ENCODE assay signal across 10 mouse cellular contexts in the genomic region with DNA sequence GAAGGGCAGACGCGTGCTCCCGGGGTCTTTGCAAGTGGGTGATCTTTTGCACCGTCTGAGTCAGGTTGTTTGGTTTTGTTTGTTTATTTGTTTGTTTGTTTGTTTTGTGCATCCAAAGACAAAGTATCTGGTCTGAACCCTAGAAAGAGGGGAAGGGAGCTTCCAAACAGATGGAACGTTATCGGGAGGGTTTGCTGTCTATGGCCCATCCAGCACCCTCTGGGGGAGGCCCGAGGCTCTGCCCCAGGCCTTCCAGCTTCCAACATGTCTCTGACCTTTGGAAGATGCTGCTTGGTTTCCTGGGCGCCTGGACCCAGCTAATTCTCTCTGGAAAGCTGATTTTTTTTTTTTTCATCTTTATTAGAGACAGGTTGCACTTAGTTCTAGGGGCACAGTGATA. TPM values are rescaled to one million over a fixed set of nuclear protein-coding genes. Genes with fewer than 3 reads are reported as not detected.
DNase-seq lines count a peak whose midpoint lies in the region; ATAC-seq and TF ChIP-seq lines count a peak whose summit lies in the region.
"Had no signal": no experiment of that assay in that cellular context is flagged by ENCODE, and none has a peak within 500 bp of the region (broad histone marks: within the 10 kb centered on the region; RNA-seq: fewer than 3 reads in every experiment).

No protein-coding gene starts in this region.

- H3K4me1 ChIP-seq in lung, embryonic 14.5 days (ENCODE audit: insufficient read depth), result peaks cover 4% of the 10 kb centered on the region; the same call in 1 of the 2 replicates
- H3K4me1 ChIP-seq in forebrain, embryonic 12.5 days, result peaks cover 15% of the 10 kb centered on the region
- peaks cover 8% of the 10 kb centered on the region; the same call in 1 of the 2 replicates for H3K4me1 ChIP-seq in limb, embryonic 11.5 days (ENCODE audit: control insufficient read depth, insufficient read depth, low read length)
- H3K4me1 ChIP-seq in stomach, embryonic 15.5 days, result peaks cover 11% of the 10 kb centered on the region

- H3K27ac ChIP-seq in lung, embryonic 14.5 days (ENCODE audit: low read depth), result no peak overlapping the region
- no peak overlapping the region for H3K27ac ChIP-seq in forebrain, embryonic 12.5 days
- no peak overlapping the region for H3K27ac ChIP-seq in limb, embryonic 11.5 days (replicated peaks; ENCODE audit: low read depth, low read length)
- no peak overlapping the region for H3K27ac ChIP-seq in stomach, embryonic 15.5 days

- H3K36me3 ChIP-seq in lung, embryonic 14.5 days (ENCODE audit: insufficient read depth), result no peaks in the 10 kb centered on the region
- H3K36me3 ChIP-seq in forebrain, embryonic 12.5 days (replicated peaks), result no peaks in the 10 kb centered on the region
- no peaks in the 10 kb centered on the region for H3K36me3 ChIP-seq in limb, embryonic 11.5 days (ENCODE audit: control insufficient read depth, insufficient read depth, low read length)
- no peaks in the 10 kb centered on the region for H3K36me3 ChIP-seq in stomach, embryonic 15.5 days

- WGBS in lung, embryonic 14.5 days, result 17% methylated on average over 8 of the region's 8 CpGs
- 11% methylated on average over 8 of the region's 8 CpGs for WGBS in forebrain, embryonic 12.5 days
- WGBS in limb, embryonic 11.5 days, result 18% methylated on average over 8 of the region's 8 CpGs
- WGBS in stomach, embryonic 15.5 days, result 27% methylated on average over 8 of the region's 8 CpGs

- DNase-seq in lung, embryonic 14.5 days, result no peak
- no peak for DNase-seq in lung, adult 18-20 months
- no peak for DNase-seq in limb, embryonic 11.5 days (ENCODE audit: low spot score)
- DNase-seq in adrenal gland, postnatal 4 days (ENCODE audit: low spot score in 2 of 2), result no peak
- no peak for DNase-seq in layer of hippocampus, postnatal 36 days

- TF ChIP-seq CTCF in lung, embryonic 14.5 days (IDR thresholded peaks at IDR 0.05; ENCODE audit: low read depth), result no peak

- no peak for ATAC-seq in lung, embryonic 14.5 days (ENCODE audit: insufficient read depth)
- ATAC-seq in forebrain, embryonic 12.5 days (ENCODE audit: low FRiP score), result no peak
- no peak for ATAC-seq in limb, embryonic 11.5 days (ENCODE audit: insufficient number of reproducible peaks, low FRiP score, low TSS enrichment, low read depth)
- ATAC-seq in stomach, embryonic 15.5 days (ENCODE audit: insufficient read depth, low FRiP score, low read depth), result no peak

- H3K9me3 ChIP-seq in lung, embryonic 14.5 days (ENCODE audit: low read depth, low read length), result no peaks in the 10 kb centered on the region; the same call in 1 of the 2 replicates
- peaks cover 5% of the 10 kb centered on the region; the same call in 1 of the 2 replicates for H3K9me3 ChIP-seq in forebrain, embryonic 12.5 days
- H3K9me3 ChIP-seq in limb, embryonic 11.5 days (ENCODE audit: control insufficient read depth, low read length), result no peaks in the 10 kb centered on the region
- H3K9me3 ChIP-seq in stomach, embryonic 15.5 days, result no peaks in the 10 kb centered on the region

- peak overlapping the region; percentile 69 for H3K4me3 ChIP-seq in lung, embryonic 14.5 days (ENCODE audit: low read depth, low read length)
- peak overlapping the region; percentile 70 for H3K4me3 ChIP-seq in forebrain, embryonic 12.5 days (replicated peaks)
- no peak overlapping the region for H3K4me3 ChIP-seq in limb, embryonic 11.5 days (ENCODE audit: low read depth, low read length)
- H3K4me3 ChIP-seq in stomach, embryonic 15.5 days (replicated peaks), result peak overlapping the region; percentile 71

- H3K4me2 ChIP-seq in lung, embryonic 14.5 days, result peak overlapping the region; percentile 100
- H3K4me2 ChIP-seq in forebrain, embryonic 12.5 days, result peak overlapping the region; percentile 99
- peak overlapping the region; percentile 100 for H3K4me2 ChIP-seq in limb, embryonic 11.5 days (ENCODE audit: low read depth, severe bottlenecking)
- H3K4me2 ChIP-seq in stomach, embryonic 15.5 days, result peak overlapping the region; percentile 99

- H3K9ac ChIP-seq in lung, embryonic 14.5 days, result peak overlapping the region; percentile 57; the same call in 1 of the 2 replicates
- H3K9ac ChIP-seq in forebrain, embryonic 12.5 days, result no peak overlapping the region
- no peak overlapping the region for H3K9ac ChIP-seq in limb, embryonic 11.5 days (ENCODE audit: low read length)
- H3K9ac ChIP-seq in stomach, embryonic 15.5 days, result no peak overlapping the region

- peaks cover 33% of the 10 kb centered on the region for H3K27me3 ChIP-seq in lung, embryonic 14.5 days (ENCODE audit: insufficient read depth, low read length)
- peaks cover 72% of the 10 kb centered on the region for H3K27me3 ChIP-seq in forebrain, embryonic 12.5 days
- peaks cover 20% of the 10 kb centered on the region for H3K27me3 ChIP-seq in limb, embryonic 11.5 days (ENCODE audit: control insufficient read depth, insufficient read depth, low read length)
- H3K27me3 ChIP-seq in stomach, embryonic 15.5 days (replicated peaks), result peaks cover 19% of the 10 kb centered on the region

RNA-seq across cellular contexts. Expression of a gene that starts 1.4 kb away (rescaled TPM):
- 7.6 and 8.0 TPM in 2 replicates for polyA plus RNA-seq in lung, embryonic 14.5 days (2014; fragmentation: Nextera tagmentation; extraction: Ambion mirVana)
- 4.0 and 4.6 TPM in 2 replicates for polyA plus RNA-seq in forebrain, embryonic 12.5 days (2016; fragmentation: Nextera tagmentation; extraction: Ambion mirVana)
- polyA plus RNA-seq in limb, embryonic 11.5 days (2014; fragmentation: Nextera tagmentation; extraction: Ambion mirVana), result 5.0 and 6.1 TPM in 2 replicates
- 7.5 and 8.5 TPM in 2 replicates for polyA plus RNA-seq in stomach, embryonic 15.5 days (2015; fragmentation: Nextera tagmentation; extraction: Ambion mirVana)
- 10 to 100 TPM; 24.8 to 27.3 TPM for total RNA-seq in adrenal gland, postnatal 4 days (2021)
- 100 to 1,000 TPM; 174 to 190 TPM for total RNA-seq in layer of hippocampus, postnatal 36 days (2021)

RNA-seq across cellular contexts. Expression of a gene that starts 22.4 kb away (rescaled TPM):
- polyA plus RNA-seq in lung, embryonic 14.5 days (2014; fragmentation: Nextera tagmentation; extraction: Ambion mirVana), result not detected in 2 replicates
- polyA plus RNA-seq in forebrain, embryonic 12.5 days (2016; fragmentation: Nextera tagmentation; extraction: Ambion mirVana), result not detected in 2 replicates
- not detected in 2 replicates for polyA plus RNA-seq in limb, embryonic 11.5 days (2014; fragmentation: Nextera tagmentation; extraction: Ambion mirVana)
- polyA plus RNA-seq in stomach, embryonic 15.5 days (2015; fragmentation: Nextera tagmentation; extraction: Ambion mirVana), result not detected in 2 replicates
- total RNA-seq in adrenal gland, postnatal 4 days (2021), result not detected
- total RNA-seq in layer of hippocampus, postnatal 36 days (2021), result not detected
- total RNA-seq: common myeloid progenitor, adult 5-6 weeks; liver, adult 2 months had no signal
- polyA plus RNA-seq: heart, embryonic 16.5 days; liver, adult 2 months had no signal

RNA-seq across cellular contexts. Expression of a gene that starts 36.0 kb away (rescaled TPM):
- polyA plus RNA-seq in lung, embryonic 14.5 days (2014; fragmentation: Nextera tagmentation; extraction: Ambion mirVana), result not detected in 2 replicates
- polyA plus RNA-seq in forebrain, embryonic 12.5 days (2016; fragmentation: Nextera tagmentation; extraction: Ambion mirVana), result not detected in 2 replicates
- not detected in 2 replicates for polyA plus RNA-seq in limb, embryonic 11.5 days (2014; fragmentation: Nextera tagmentation; extraction: Ambion mirVana)
- not detected in 2 replicates for polyA plus RNA-seq in stomach, embryonic 15.5 days (2015; fragmentation: Nextera tagmentation; extraction: Ambion mirVana)
- total RNA-seq in adrenal gland, postnatal 4 days (2021), result not detected
- total RNA-seq in layer of hippocampus, postnatal 36 days (2021), result not detected
- total RNA-seq: common myeloid progenitor, adult 5-6 weeks; liver, adult 2 months had no signal
- polyA plus RNA-seq: heart, embryonic 16.5 days; liver, adult 2 months had no signal

RNA-seq across cellular contexts. Expression of a gene that starts 41.9 kb away (rescaled TPM):
- 2.4 and 2.6 TPM in 2 replicates for polyA plus RNA-seq in lung, embryonic 14.5 days (2014; fragmentation: Nextera tagmentation; extraction: Ambion mirVana)
- polyA plus RNA-seq in forebrain, embryonic 12.5 days (2016; fragmentation: Nextera tagmentation; extraction: Ambion mirVana), result 1.1 and 1.8 TPM in 2 replicates
- 1.1 and 1.6 TPM in 2 replicates for polyA plus RNA-seq in limb, embryonic 11.5 days (2014; fragmentation: Nextera tagmentation; extraction: Ambion mirVana)
- polyA plus RNA-seq in stomach, embryonic 15.5 days (2015; fragmentation: Nextera tagmentation; extraction: Ambion mirVana), result 7.5 and 7.7 TPM in 2 replicates
- total RNA-seq in adrenal gland, postnatal 4 days (2021), result 1 to 10 TPM; 5.3 to 5.4 TPM
- total RNA-seq in layer of hippocampus, postnatal 36 days (2021), result 1 to 10 TPM; 4.0 to 4.2 TPM
